Mouse (Mus musculus) urinary bladder, postnatal 10 days (tissue): Measurements from ENCODE around the gene Pycr1.
A peak's percentile ranks its signal among the peaks of the same experiment; 100 is the strongest.

ENCODE experiments used
- DNase-seq: peaks from one replicate; pipeline ENCODE4 v3.0.0; 2022; ENCODE audit warnings: low spot score

The Pycr1 gene

GRCm38 (mm10) chr11:120603545-120603944 is 40.0 kb downstream of the Pycr1 start:
- DNase-seq, result no peak

DNA sequence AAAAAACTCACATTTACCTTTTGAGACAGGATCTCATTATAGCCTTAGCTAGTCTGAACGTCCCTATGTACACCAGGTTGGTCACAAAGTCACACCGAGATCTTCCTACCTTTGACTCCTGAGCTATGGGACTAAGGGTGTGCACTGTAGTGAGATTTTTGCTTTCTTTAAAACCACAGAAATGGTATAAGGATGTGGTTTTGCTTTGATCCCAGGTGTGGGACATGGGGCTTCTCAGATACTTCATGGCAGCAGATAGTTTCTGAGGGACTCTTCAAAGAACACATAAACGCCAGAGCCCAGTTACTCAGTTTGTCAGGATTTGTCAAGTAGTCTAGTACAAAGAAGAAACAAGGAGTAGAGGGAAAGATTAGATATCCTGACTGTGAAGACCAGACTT is 42.9 kb downstream of the Pycr1 start:
- DNase-seq, result no peak

DNA sequence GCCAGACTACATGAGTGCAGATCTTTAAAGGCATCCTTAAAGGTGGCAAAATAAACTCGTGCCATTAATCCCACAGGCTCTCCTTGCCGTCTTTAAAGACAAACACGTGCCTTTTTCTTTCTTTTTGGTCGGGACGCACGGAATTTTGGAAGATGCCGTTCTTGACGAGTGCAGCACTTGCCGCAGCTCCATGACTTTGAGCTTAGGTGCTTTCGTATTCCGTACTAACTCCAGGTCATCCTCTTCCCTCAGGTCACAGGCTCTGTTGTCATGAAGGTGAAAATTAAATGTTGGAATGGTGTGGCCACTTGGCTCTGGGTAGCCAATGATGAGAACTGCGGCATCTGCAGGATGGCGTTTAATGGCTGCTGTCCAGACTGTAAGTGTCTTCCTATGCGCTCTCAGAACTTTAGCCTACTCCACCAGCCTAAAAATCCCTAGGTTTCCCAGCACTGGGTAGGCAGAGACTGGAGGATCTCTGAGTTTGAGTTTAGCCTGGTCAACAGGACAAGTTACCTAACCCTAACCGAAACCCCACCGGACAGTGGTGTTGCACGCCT is 44.5 kb downstream of the Pycr1 start:
- no peak for DNase-seq

GRCm38 (mm10) chr11:120598283-120598989 is 45.1 kb downstream of the Pycr1 start, which contains the start of the genes Alyref and Anapc11:
Gene Alyref (minus strand): TSS chr11:120598365.
Gene Anapc11 (plus strand): TSS chr11:120598421.
- peak; percentile 77 for DNase-seq

DNA sequence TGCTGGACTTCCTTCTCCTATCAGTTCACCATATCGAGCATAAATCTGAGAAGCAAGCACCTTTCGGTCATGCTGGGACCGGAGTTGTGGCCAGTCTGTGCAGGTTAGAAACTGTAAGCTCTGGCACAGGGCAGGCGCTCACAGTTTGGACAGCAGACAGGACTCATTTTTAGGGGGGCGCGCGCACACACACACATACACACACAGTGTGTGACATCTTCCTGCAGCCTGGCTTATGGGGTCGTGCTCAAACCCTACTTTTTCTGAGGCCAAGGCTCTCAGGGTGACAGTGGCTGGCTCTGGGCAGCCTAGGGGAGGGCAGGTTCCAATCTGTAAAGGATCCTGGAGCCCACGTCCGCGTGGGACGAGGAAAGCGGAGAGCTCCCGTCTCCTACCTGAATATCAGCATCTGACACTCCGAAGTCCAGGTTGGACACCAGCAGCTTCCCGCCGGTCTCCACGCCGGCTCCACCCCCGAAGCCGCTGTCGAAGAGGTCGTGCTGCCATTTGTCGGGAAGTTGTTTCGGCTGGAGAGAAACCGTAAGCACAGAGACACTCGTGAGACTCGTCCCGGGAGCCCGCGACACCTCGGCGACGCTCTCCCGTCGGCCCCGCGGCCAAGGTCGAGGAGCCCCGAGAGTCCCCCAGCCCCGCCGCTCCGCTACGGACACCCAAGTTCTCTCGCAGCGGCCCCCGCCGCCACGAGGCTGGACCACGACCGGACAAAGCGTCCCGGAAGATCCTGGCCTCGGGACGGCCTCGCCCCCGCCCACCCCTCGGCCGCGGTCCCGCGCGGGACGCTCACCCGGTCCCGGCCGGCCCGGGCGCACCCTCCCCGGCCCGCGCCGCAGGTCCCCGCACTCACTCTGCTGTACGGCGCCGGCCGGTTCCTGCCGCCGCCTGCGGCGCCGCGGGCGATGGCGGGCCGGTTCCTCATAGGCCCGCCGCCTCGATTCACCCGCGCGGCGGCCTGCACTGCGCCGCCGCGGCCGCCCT is 46.0 kb downstream of the Pycr1 start:
- no peak for DNase-seq

GRCm38 (mm10) chr11:120588531-120588930 is 55.0 kb downstream of the Pycr1 start:
- DNase-seq, result no peak
